Comparison of ENCODE assay signal across 8 mouse cellular contexts in genomic region chr10:60106146-60106530, GRCm38 (mm10). TPM values are rescaled to one million over a fixed set of nuclear protein-coding genes. Genes with fewer than 3 reads are reported as not detected.
DNase-seq lines count a peak whose midpoint lies in the region; ATAC-seq and TF ChIP-seq lines count a peak whose summit lies in the region.

TSS of gene Spock2 (plus strand) at chr10:60106219.

- no peak for TF ChIP-seq CTCF in stomach, postnatal 0 days (IDR thresholded peaks at IDR 0.05; ENCODE audit: low read depth)

- peaks cover 11% of the 10 kb centered on the region for H3K4me1 ChIP-seq in forebrain, embryonic 14.5 days (ENCODE audit: control insufficient read depth, insufficient read depth, low read length)
- 0 out of 2 replicates have a peak, but pooled peaks cover 5% of the 10 kb centered on the region for H3K4me1 ChIP-seq in stomach, postnatal 0 days (replicated peaks; ENCODE audit: control insufficient read depth, insufficient read depth)

- H3K9me3 ChIP-seq in forebrain, embryonic 14.5 days (replicated peaks; ENCODE audit: control insufficient read depth, low read length): no peaks in the 10 kb centered on the region
- no peaks in the 10 kb centered on the region for H3K9me3 ChIP-seq in stomach, postnatal 0 days (ENCODE audit: control insufficient read depth, low read length)

- peak within 1 kb of the TSS; percentile 93 for H3K4me2 ChIP-seq in forebrain, embryonic 14.5 days (ENCODE audit: low read length)
- peak within 1 kb of the TSS; percentile 97 for H3K4me2 ChIP-seq in stomach, postnatal 0 days (replicated peaks; ENCODE audit: low read depth)

- peak within 1 kb of the TSS; percentile 79 for H3K27ac ChIP-seq in forebrain, embryonic 14.5 days (ENCODE audit: low read depth, low read length)
- H3K27ac ChIP-seq in stomach, postnatal 0 days (replicated peaks): peak within 1 kb of the TSS; percentile 45; the same call in 1 of the 2 replicates

- no peaks in the 10 kb centered on the region for H3K36me3 ChIP-seq in forebrain, embryonic 14.5 days (ENCODE audit: control insufficient read depth, insufficient read depth, low read length)
- H3K36me3 ChIP-seq in stomach, postnatal 0 days (ENCODE audit: control insufficient read depth, insufficient read depth, low read length): no peaks in the 10 kb centered on the region

- intact Hi-C loops in heart, postnatal 36 days (cut with DNase I): no loop called here
- intact Hi-C loops in left cerebral cortex, postnatal 10 days (cut with DNase I): loop anchor here (5.0 kb wide), 1 partner anchor 104 kb away; the partner anchor contains the start of genes Anapc16 and Ascc1

- 0% methylated on average over 22 of the region's 22 CpGs for WGBS in forebrain, embryonic 14.5 days
- 1% methylated on average over 22 of the region's 22 CpGs for WGBS in stomach, postnatal 0 days

- H3K27me3 ChIP-seq in forebrain, embryonic 14.5 days (replicated peaks; ENCODE audit: control insufficient read depth, insufficient read depth, low read length): peaks cover 6% of the 10 kb centered on the region; the same call in 1 of the 2 replicates
- H3K27me3 ChIP-seq in stomach, postnatal 0 days (ENCODE audit: control insufficient read depth, insufficient read depth, low read length): no peaks in the 10 kb centered on the region

- DNase-seq in kidney, adult 18-20 months: peak; percentile 4
- DNase-seq in kidney, adult 11 months: no peak
- peak; percentile 94 for DNase-seq in brain, adult 2 months (ENCODE audit: low read depth, low spot score)
- DNase-seq in forebrain, embryonic 14.5 days (ENCODE audit: low spot score): peak; percentile 75
- peak in 1 of 2 experiments; percentile 57 for DNase-seq in heart, postnatal 36 days
- DNase-seq in left cerebral cortex, postnatal 10 days (ENCODE audit: extremely low spot score in 1 of 2, low spot score in 2 of 2): peak; percentile 72 to 87
- DNase-seq in mesoderm, embryonic 11.5 days (ENCODE audit: low read depth, low spot score): peak; percentile 65
- peak; percentile 42 for DNase-seq in stomach, postnatal 0 days (ENCODE audit: low spot score)

- peak within 1 kb of the TSS; percentile 82 for H3K9ac ChIP-seq in forebrain, embryonic 14.5 days (ENCODE audit: low read length)
- H3K9ac ChIP-seq in stomach, postnatal 0 days (ENCODE audit: low read length): peak within 1 kb of the TSS; percentile 71

- H3K4me3 ChIP-seq in forebrain, embryonic 14.5 days (ENCODE audit: low read depth, low read length): peak within 1 kb of the TSS; percentile 59
- peak within 1 kb of the TSS; percentile 56 for H3K4me3 ChIP-seq in stomach, postnatal 0 days (ENCODE audit: low read depth, low read length)

- TF ChIP-seq EP300 in stomach, postnatal 0 days (optimal IDR thresholded peaks at IDR 0.05): no peak

- peak; percentile 36; the same call in 1 of the 2 replicates for ATAC-seq in forebrain, embryonic 14.5 days
- peak; percentile 31 for ATAC-seq in stomach, postnatal 0 days (ENCODE audit: low FRiP score, low TSS enrichment)

RNA-seq across cellular contexts. Expression of gene Spock2, which starts in this region (rescaled TPM):
- 23.5 and 36.1 TPM in 2 replicates for polyA plus RNA-seq in forebrain, embryonic 14.5 days (2014; fragmentation: Nextera tagmentation; extraction: Ambion mirVana)
- 10 to 100 TPM; 16.7 to 20.1 TPM for total RNA-seq in heart, postnatal 36 days (2021)
- total RNA-seq in left cerebral cortex, postnatal 10 days (2021): 100 to 1,000 TPM; 484 to 496 TPM
- polyA plus RNA-seq in stomach, postnatal 0 days (2015; fragmentation: Nextera tagmentation; extraction: Ambion mirVana): 3.6 and 4.1 TPM in 2 replicates

Comparison
In these comparisons a context has a peak if more than half of its experiments do, and no peak if none do; other contexts are left out.
1. RNA of gene Spock2 (total RNA-seq): 484 to 496 TPM in left cerebral cortex, postnatal 10 days; 16.7 to 20.1 TPM in heart, postnatal 36 days; every median in the first group is over 10 times any median in the second.